8 mouse cellular contexts compared by ENCODE assay signal in the genomic region with DNA sequence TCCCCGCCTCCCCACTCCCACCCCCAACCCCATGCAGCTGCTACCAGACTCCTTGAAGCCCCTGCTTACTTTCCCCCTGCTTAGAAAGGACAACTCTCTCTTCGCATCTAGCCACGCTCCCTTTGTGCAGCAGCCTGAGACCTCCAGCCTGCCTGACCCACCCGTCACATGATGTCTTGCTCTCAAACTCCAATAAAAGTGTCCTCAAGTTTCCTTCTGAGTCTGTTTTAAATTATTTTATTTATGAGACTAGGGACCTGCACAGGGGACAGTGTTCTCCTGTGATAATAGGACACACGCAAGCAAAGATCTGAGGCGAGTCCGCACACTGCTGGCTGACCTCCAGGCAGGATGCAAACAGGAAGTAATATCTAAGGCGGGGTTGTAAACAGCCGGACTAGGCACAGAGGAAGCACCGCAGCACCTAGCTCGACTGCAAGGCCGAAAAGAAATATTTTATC. TPM values are rescaled to one million over a fixed set of nuclear protein-coding genes. Genes with fewer than 3 reads are reported as not detected.
DNase-seq lines count a peak whose midpoint lies in the region; TF ChIP-seq lines count a peak whose summit lies in the region.

No protein-coding gene starts in this region.

- H3K36me3 ChIP-seq in forebrain, embryonic 10.5 days (replicated peaks) = no peaks in the 10 kb centered on the region
- H3K36me3 ChIP-seq in megakaryocyte, embryonic 14.5 days (replicated peaks; ENCODE audit: low read length) = no peaks in the 10 kb centered on the region

- H3K4me1 ChIP-seq in forebrain, embryonic 10.5 days = peaks cover 20% of the 10 kb centered on the region
- H3K4me1 ChIP-seq in megakaryocyte, embryonic 14.5 days = peaks cover 9% of the 10 kb centered on the region

- intact Hi-C loops in heart, postnatal 14 days (cut with DNase I) = no loop called here

- no peak for DNase-seq in layer of hippocampus, adult 2 months (ENCODE audit: low spot score in 2 of 2)
- DNase-seq in layer of hippocampus, postnatal 10 days (ENCODE audit: low spot score in 2 of 2) = no peak
- peak; percentile 44 for DNase-seq in forebrain, embryonic 10.5 days (ENCODE audit: extremely low spot score, low spot score)
- DNase-seq in heart, postnatal 14 days = peak; percentile 67 to 69
- peak; percentile 72 to 81 for DNase-seq in kidney, postnatal 36 days
- DNase-seq in spleen, postnatal 10 days (ENCODE audit: low spot score in 2 of 2) = peak; percentile 16 to 45
- no peak for DNase-seq in layer of hippocampus, postnatal 25 days (ENCODE audit: extremely low spot score in 1 of 2, low spot score in 1 of 2)

- H3K9me3 ChIP-seq in forebrain, embryonic 10.5 days = no peaks in the 10 kb centered on the region
- H3K9me3 ChIP-seq in megakaryocyte, embryonic 14.5 days = no peaks in the 10 kb centered on the region

- H3K4me3 ChIP-seq in layer of hippocampus, adult 2 months = peak overlapping the region; percentile 26
- peak overlapping the region; percentile 45 for H3K4me3 ChIP-seq in forebrain, embryonic 10.5 days
- peak overlapping the region; percentile 87 for H3K4me3 ChIP-seq in megakaryocyte, embryonic 14.5 days (replicated peaks)

- no peak overlapping the region for H3K27ac ChIP-seq in layer of hippocampus, adult 2 months
- H3K27ac ChIP-seq in forebrain, embryonic 10.5 days = peak overlapping the region; percentile 87

- whole genome bisulfite sequencing in forebrain, embryonic 10.5 days = 4% methylated on average over 12 of the region's 12 CpGs

- H3K27me3 ChIP-seq in forebrain, embryonic 10.5 days (ENCODE audit: poor library complexity, severe bottlenecking) = no peaks in the 10 kb centered on the region
- H3K27me3 ChIP-seq in megakaryocyte, embryonic 14.5 days (replicated peaks) = no peaks in the 10 kb centered on the region

- TF ChIP-seq CTCF in layer of hippocampus, adult 2 months (conservative IDR thresholded peaks at IDR 0.05) = no peak

RNA-seq across cellular contexts. Expression of a gene that starts 58.1 kb away (rescaled TPM):
- total RNA-seq in layer of hippocampus, adult 2 months (2021) = 10 to 100 TPM; 51.3 to 62.7 TPM
- 10 to 100 TPM; 57.4 to 64.2 TPM for total RNA-seq in layer of hippocampus, postnatal 10 days (2021)
- polyA plus RNA-seq in forebrain, embryonic 10.5 days (2016; fragmentation: Nextera tagmentation; extraction: Ambion mirVana) = 109 and 110 TPM in 2 replicates
- total RNA-seq in heart, postnatal 14 days (2021) = 10 to 100 TPM; 50.5 to 54.0 TPM
- 2.3 and 6.1 TPM in 2 replicates for polyA plus RNA-seq in megakaryocyte, embryonic 14.5 days (2012; ENCODE audit: insufficient read depth, low replicate concordance)
- 10 to 100 TPM; 50.1 to 68.1 TPM for total RNA-seq in layer of hippocampus, postnatal 25 days (2021)

Comparison
In these comparisons a context has a peak if more than half of its experiments do, and no peak if none do; other contexts are left out.
1. DNase-seq: peak in forebrain, embryonic 10.5 days (single experiment), heart, postnatal 14 days (2 of 2), kidney, postnatal 36 days (2 of 2) and spleen, postnatal 10 days (2 of 2); none in layer of hippocampus, adult 2 months (0 of 2), layer of hippocampus, postnatal 10 days (0 of 2) and layer of hippocampus, postnatal 25 days (0 of 2).
2. H3K4me3 ChIP-seq: peak in every context shown above with its lines; median percentile 87 in megakaryocyte, embryonic 14.5 days; 45 in forebrain, embryonic 10.5 days; 26 in layer of hippocampus, adult 2 months.